Mouse (Mus musculus): ENCODE measurements at regions not wholly inside any gene's neighbourhood (a gene's known extent, or its start where the extent isn't known, plus 50 kb on each side); places are given as distances from the start of the nearest gene placed in this dataset.
"Not testable (repeated sequence)": the region's sequence is repeated elsewhere in the genome, so short reads cannot be mapped to it uniquely, and the experiment has no call there.

DNA sequence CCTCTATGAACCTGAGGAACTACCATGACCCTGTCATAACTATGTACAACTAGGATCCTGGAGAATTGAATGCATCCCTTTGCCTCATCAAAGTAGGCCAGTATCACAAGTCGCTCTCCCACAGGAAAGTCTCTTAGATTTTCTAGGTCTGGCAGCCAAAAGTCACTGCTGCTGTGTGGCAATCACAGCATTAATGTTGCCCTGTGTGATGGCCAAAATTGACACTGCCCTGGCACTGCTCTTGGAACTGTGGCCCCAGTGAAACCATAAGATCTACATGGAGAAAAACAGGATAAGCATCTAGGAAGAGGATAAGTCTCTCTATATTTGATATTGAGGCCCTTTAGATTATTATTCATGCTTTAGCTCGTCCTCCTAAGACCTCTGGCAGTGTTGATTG lies 465.7 kb downstream of the Adam6a start:
- no peak for DNase-seq

DNA sequence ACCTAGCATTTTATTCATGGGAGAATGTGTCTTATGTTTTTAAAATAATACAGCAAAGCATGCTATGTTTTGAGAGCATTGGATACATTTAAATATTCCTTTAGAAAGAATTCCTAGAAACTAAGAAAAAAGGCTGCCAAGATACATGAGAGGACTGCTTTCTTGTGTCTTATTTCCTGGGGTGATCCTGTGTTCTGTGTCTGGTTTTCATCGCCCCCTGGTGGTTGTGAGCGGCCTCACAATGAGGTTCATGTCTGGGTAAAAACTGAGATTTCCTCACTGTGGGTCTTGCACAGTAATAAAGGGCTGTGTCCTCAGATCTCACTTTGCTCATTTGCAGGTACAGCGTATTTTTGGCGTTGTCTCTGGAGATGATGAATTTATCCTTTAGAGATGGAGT lies 469.2 kb downstream of the Adam6a start:
- peak; percentile 80 for DNase-seq

DNA sequence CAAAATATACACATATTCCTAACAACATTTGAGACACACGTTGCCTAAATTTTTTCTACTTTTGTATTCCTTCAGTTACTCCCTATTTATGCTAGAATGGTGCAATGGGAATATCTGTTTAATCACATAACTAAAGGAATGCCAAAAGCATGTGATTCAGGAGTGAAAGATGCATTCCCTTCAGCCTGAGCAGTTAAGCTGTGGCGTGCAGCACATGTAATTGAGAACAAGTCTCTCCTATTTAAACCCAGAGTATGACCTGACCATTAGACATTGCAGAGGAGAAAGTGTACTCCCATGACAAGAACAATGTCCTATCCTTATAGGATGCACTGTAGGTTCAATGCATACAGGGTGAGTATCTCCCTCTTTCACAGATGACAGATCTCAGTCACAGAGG lies 493.3 kb downstream of the Adam6a start:
- not testable (repeated sequence) for DNase-seq

DNA sequence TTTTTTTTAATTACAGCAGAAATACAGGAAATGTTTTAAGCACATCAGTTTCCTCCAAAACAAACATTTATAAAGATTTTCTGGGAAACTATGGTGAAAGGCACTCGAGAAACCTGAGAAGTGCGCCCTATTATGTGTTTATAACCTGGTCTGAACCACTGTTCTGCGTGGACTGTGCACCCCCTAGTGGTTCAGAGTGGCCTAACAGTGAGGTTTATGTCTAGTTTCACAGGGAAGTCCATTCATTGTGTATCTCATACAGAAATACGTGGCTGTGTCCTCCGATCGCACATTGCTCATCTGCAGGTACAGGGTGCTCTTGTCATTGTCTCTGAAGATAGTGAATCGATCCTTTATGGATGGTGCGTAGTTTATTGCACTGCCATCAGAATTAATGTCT lies 504.3 kb downstream of the Adam6a start:
- peak; percentile 50 for DNase-seq

DNA sequence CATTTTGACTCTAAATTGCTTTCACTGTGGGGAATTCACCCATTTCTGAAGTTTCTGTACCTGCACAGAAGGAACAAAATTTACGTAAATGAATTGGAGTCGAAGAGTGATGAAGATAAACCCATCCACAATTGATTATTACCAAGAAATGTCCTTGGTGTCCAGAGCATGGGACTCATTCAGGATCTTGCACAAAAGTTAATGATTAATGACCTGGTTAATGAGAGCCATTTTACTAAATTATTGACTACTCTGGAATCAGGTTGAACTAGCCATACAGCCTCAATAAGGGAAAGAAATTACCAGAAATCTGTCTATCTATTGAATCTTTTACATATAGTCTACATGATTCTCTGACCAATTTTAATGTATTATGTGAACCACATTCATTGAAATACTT lies 509.6 kb downstream of the Adam6a start:
- no peak for DNase-seq

DNA sequence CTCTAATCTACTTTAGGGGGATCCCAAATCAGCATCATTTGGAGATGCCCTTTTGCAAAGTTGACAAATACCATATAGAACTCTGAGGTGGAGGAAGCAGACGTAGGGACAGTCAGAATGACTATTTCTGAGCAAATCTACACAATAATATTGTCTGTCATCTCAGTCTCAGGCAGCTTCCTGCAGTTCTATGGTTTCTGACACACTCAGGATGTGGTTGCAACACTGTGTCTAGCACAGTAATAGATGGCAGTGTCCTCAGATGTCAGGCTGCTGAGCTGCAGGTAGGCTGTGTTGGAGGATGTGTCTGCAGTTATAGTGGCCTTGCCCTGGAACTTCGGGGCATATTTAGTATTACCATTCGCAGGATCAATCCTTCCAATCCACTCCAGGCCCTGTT lies 515.9 kb downstream of the Adam6a start:
- no peak for DNase-seq

DNA sequence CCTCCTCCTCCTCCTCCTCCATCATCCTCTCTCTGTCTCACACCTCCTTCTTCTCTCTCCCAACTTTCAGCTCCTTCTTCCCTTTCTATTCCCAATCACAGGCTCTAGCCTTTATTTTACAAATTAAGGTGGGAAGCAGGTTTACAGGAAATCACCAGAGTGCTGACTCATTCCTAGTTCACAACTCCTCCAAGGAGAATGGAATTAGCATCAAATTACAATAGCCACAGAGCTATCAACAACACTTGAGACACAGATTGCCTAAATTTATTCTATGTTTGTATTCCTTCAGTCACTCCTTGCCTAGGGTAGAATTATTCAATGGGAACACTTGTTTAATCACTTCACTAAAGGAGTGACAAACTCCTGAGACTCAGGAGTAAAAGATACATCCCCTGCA lies 523.5 kb downstream of the Adam6a start:
- no peak for DNase-seq

DNA sequence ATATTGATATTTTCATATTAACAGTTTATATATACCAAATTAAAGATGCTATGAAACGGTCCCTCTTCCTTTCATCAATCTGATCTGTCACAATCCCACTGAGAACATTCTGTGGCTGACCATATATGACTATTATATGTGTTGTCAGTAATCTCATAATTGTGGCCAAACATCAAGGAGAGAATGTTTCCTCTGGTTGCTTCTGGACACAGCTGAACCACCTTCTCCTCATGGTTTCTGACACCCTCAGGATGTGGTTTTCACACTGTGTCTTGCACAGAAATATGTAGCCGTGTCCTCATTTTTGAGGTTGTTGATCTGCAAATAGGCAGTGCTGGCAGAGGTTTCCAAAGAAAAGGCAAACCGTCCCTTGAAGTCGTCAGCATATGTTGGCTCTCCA lies 565.0 kb downstream of the Adam6a start:
- not testable (repeated sequence) for DNase-seq

DNA sequence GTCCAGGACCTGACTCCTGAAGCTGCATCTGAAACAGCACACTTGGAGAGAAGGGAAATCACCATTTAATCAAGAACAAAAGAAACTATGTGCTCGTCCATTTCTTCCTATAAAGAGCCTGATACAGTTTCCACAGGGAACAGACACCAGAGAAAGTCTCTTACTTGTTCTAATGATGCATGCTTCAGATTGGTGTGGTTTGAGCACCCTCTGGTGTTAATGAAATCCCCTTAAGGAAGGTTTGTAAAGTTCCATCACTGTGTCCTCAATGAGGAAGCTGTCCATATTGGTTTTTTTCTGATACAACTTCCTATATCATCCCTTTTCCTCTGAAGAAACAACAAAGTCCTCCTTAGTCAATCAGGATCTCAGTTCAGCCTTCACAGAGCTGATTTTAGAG lies 591.2 kb downstream of the Adam6a start:
- DNase-seq: no peak

DNA sequence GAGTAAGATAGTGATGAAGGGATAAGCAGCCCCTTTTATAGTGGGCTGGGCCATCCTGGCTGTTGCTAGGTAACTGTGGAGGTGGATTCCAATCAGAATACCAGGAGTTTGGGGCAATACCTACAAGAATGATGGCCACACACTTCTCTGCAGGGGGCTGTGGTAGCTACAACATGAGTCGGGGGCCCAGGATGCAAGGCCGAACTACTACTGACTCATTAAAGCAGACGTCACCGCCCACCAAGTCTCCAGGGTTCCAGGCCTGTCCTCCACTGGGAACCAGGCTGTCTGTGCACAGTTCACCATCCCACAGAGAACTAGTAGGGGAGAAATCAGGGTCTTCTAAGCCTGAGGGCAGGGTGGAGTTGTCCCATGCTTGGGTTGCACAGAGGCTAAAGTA lies 605.1 kb downstream of the Adam6a start:
- no peak for DNase-seq

DNA sequence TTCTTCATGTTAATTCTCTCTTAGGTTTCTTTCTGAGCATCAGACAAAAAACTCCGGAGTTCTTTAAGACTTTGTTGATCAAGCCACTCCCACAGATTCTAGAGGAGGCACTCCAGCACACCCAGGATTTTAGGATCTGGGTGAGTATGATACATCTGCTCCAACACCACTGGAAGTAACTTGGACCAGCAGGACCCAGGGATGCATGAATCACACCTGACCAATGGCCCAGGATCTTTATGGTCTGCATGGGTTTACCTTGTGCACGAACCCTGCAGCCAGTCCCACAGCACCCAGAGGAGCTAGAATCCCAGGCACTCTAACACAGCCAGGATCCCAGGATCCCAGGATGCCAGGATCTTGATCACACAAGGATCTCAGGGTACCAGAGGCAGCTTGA lies 628.6 kb downstream of the Adam6a start:
- no peak for DNase-seq

DNA sequence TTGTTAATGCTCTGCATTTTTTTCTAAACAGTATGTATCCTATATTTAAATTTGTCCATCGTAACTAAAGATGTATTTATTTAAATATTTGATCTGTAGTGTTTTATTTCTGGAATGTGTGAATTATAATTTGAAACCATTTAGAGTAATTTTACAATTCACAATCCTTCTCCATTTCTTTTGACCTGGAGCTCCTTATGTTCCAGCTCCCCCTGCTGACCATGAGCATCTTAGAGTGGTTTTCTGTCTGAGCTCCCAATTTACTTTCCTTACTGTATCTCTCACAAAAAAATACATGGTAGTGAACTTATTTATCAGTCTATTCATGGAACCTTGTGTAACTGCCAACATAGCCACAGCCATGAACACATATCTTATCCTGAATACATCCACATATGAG lies 655.8 kb downstream of the Adam6a start:
- DNase-seq: no peak

DNA sequence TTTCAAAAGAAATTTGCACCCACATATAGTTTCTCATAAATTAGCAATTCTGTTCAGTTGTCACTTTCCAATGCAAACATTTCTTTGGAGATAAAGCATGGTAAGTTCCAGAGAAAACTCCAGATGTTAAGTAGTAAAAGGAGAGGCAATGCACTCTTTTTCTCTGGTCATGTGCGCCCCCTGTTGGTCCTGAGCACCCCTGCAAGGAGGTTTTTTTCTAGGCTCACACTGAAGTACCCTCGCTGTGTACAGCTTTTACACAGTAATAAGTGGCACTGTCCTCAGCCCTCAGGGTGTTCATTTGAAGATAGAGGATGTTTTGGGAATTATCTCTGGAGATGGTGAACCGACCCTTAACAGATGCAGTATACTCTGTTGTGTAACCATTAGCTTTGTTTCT lies 678.8 kb downstream of the Adam6a start:
- DNase-seq: no peak
